8 mouse cellular contexts compared by ENCODE assay signal in the genomic region with DNA sequence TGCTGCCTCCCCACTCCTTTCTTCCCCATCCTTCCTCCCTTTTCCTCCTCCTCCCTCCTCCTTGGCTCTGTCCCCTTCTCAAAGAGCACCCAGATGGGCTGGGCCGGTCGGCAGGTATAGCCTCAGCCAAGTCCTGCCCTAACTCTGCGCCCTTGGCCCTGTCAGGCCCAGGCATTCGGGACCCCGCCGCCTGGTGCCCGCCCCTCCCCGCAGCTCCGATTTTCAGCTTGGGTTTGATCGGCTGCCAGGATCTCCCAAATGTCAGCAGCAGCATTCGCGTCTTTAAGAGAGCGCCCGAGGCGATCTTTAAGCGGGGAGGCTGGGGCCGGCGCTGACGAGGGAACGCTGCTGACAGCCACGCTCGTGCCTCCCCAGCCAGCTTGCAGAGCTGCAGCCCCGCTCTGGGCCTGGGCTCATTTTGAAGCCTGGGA.
A peak's percentile ranks its signal among the peaks of the same experiment; 100 is the strongest.
DNase-seq lines count a peak whose midpoint lies in the region; ATAC-seq lines count a peak whose summit lies in the region.

No protein-coding gene starts in this region.

- no peaks in the 10 kb centered on the region for H3K36me3 ChIP-seq in heart, embryonic 15.5 days
- no peaks in the 10 kb centered on the region for H3K36me3 ChIP-seq in kidney, embryonic 16.5 days (ENCODE audit: insufficient read depth, low read length)

- ATAC-seq in heart, embryonic 15.5 days (replicated peaks; ENCODE audit: insufficient number of reproducible peaks, insufficient read depth, low FRiP score, low read depth) = 0 out of 2 replicates have a peak, but pooled peaks have one; percentile 14
- ATAC-seq in kidney, embryonic 16.5 days (ENCODE audit: low FRiP score, low TSS enrichment) = no peak

- H3K27me3 ChIP-seq in heart, embryonic 15.5 days = no peaks in the 10 kb centered on the region
- H3K27me3 ChIP-seq in kidney, embryonic 16.5 days (ENCODE audit: insufficient read depth, low read length) = no peaks in the 10 kb centered on the region

- 9% methylated on average over 23 of the region's 23 CpGs for WGBS in heart, embryonic 15.5 days
- WGBS in kidney, embryonic 16.5 days = 10% methylated on average over 23 of the region's 23 CpGs

- peaks cover 53% of the 10 kb centered on the region for H3K4me1 ChIP-seq in heart, embryonic 15.5 days (replicated peaks)
- H3K4me1 ChIP-seq in kidney, embryonic 16.5 days (ENCODE audit: insufficient read depth, low read length) = peaks cover 49% of the 10 kb centered on the region

- H3K4me3 ChIP-seq in heart, embryonic 15.5 days = no peak overlapping the region; the same call in 1 of the 2 replicates
- H3K4me3 ChIP-seq in kidney, embryonic 16.5 days (ENCODE audit: low read length) = no peak overlapping the region

- H3K27ac ChIP-seq in heart, embryonic 15.5 days = peak overlapping the region; percentile 76
- peak overlapping the region; percentile 67 for H3K27ac ChIP-seq in kidney, embryonic 16.5 days (ENCODE audit: low read length)

- no peaks in the 10 kb centered on the region for H3K9me3 ChIP-seq in heart, embryonic 15.5 days (replicated peaks)
- H3K9me3 ChIP-seq in kidney, embryonic 16.5 days (ENCODE audit: low read length) = no peaks in the 10 kb centered on the region

- H3K4me2 ChIP-seq in heart, embryonic 15.5 days = peak overlapping the region; percentile 44
- peak overlapping the region; percentile 30 for H3K4me2 ChIP-seq in kidney, embryonic 16.5 days (replicated peaks; ENCODE audit: low read depth, low read length)

- H3K9ac ChIP-seq in heart, embryonic 15.5 days = peak overlapping the region; percentile 43; the same call in 1 of the 2 replicates
- peak overlapping the region; percentile 64 for H3K9ac ChIP-seq in kidney, embryonic 16.5 days (replicated peaks; ENCODE audit: low read length)

- peak; percentile 49 to 61 for DNase-seq in cerebellum, postnatal 25 days
- no peak for DNase-seq in cerebellum, adult 9-11 months
- DNase-seq in embryo, embryonic 9.5 days (ENCODE audit: extremely low spot score) = peak; percentile 57
- peak; percentile 84 for DNase-seq in lung, postnatal 10 days
- DNase-seq in right cerebral cortex, postnatal 10 days (ENCODE audit: low spot score in 2 of 2) = peak; percentile 80 to 83
- no peak for DNase-seq in urinary bladder, adult 2 months (ENCODE audit: low spot score)

Comparison
In these comparisons a context has a peak if more than half of its experiments do, and no peak if none do; other contexts are left out.
1. DNase-seq: peak in cerebellum, postnatal 25 days (2 of 2), embryo, embryonic 9.5 days (single experiment), lung, postnatal 10 days (single experiment) and right cerebral cortex, postnatal 10 days (2 of 2); none in cerebellum, adult 9-11 months (single experiment) and urinary bladder, adult 2 months (single experiment).